Mouse (Mus musculus) MEL (cell line): ENCODE measurements around the gene Runx1. TPM values are rescaled to one million over a fixed set of nuclear protein-coding genes. Genes with fewer than 3 reads are reported as not detected.

Experiments used
- DNase-seq: peaks from one replicate; pipeline ENCODE4 v3.0.0; 2011; ENCODE audit warnings: low read depth, low spot score
- H3K27ac ChIP-seq: 2 replicates; pipeline ENCODE4 v1.5.1; 2012; ENCODE audit warnings: low read depth, mild to moderate bottlenecking, control low read depth, low read length, moderate library complexity; ENCODE audit not compliant: control insufficient read depth
- H3K27me3 ChIP-seq, 2 experiments: fragments of 150-350 bp in 1 of 2; sonication (generic) in 1 of 2; 2 replicates each; pipeline ENCODE4 v1.6.1; 2012; ENCODE audit warnings: low read length in 2 of 2, mild to moderate bottlenecking in 2 of 2, improper control_type of control experiment in 1 of 2, moderate library complexity in 1 of 2; ENCODE audit not compliant: insufficient read depth in 2 of 2, control insufficient read depth in 1 of 2
- H3K36me3 ChIP-seq, 2 experiments: 2 replicates each; pipeline ENCODE4 v1.6.1; 2012 to 2014; ENCODE audit warnings: low read length in 2 of 2, improper control_type of control experiment in 1 of 2, inconsistent platforms in 1 of 2, mild to moderate bottlenecking in 1 of 2; ENCODE audit not compliant: insufficient read depth in 2 of 2, control insufficient read depth in 1 of 2
- H3K4me1 ChIP-seq, 2 experiments: fragments of 150-350 bp in 1 of 2; sonication (generic) in 1 of 2; 2 replicates each; pipeline ENCODE4 v1.6.1; 2012; ENCODE audit warnings: low read length in 2 of 2, improper control_type of control experiment in 1 of 2, mild to moderate bottlenecking in 1 of 2; ENCODE audit not compliant: insufficient read depth in 2 of 2, control insufficient read depth in 1 of 2
- H3K4me3 ChIP-seq, 2 experiments: fragments of 150-350 bp in 1 of 2; sonication (generic) in 1 of 2; 2 replicates each; pipeline ENCODE4 v1.5.1; 2012; ENCODE audit warnings: low read depth in 2 of 2, low read length in 2 of 2, mild to moderate bottlenecking in 2 of 2, moderate library complexity in 2 of 2, control low read depth in 1 of 2, improper control_type of control experiment in 1 of 2; ENCODE audit not compliant: control insufficient read depth in 1 of 2, insufficient read depth in 1 of 2
- H3K79me2 ChIP-seq: 2 replicates; pipeline ENCODE4 v1.6.1; 2012; ENCODE audit warnings: mild to moderate bottlenecking, low read length, moderate library complexity; ENCODE audit not compliant: control insufficient read depth, poor library complexity, insufficient read depth
- H3K9ac ChIP-seq: 2 replicates; pipeline ENCODE4 v1.6.1; 2012; ENCODE audit warnings: low read depth, mild to moderate bottlenecking, control low read depth, low read length, moderate library complexity; ENCODE audit not compliant: control insufficient read depth, poor library complexity, severe bottlenecking
- H3K9me3 ChIP-seq: fragments of 150-350 bp; sonication (generic); replicated peaks from 2 replicates; pipeline ENCODE4 v1.6.1; 2012; ENCODE audit warnings: mild to moderate bottlenecking, low read length, improper control_type of control experiment, moderate library complexity; ENCODE audit not compliant: insufficient read depth
- BHLHE40 ChIP-seq: IDR thresholded peaks from 2 replicates; pipeline ENCODE4 v1.6.1; 2012; ENCODE audit warnings: low read depth, mild to moderate bottlenecking, inconsistent platforms, low read length, improper control_type of control experiment, borderline replicate concordance
- CHD2 ChIP-seq: IDR thresholded peaks from 2 replicates; pipeline ENCODE4 v1.6.1; 2011; ENCODE audit warnings: low read length, improper control_type of control experiment
- CTCF ChIP-seq, 3 experiments: IDR thresholded peaks in 2 of 3; conservative IDR thresholded peaks in 1 of 3; 2 replicates each; pipeline ENCODE4 v1.5.1; 2011 to 2012; ENCODE audit warnings: low read length in 3 of 3, low read depth in 2 of 3, mild to moderate bottlenecking in 2 of 3, improper control_type of control experiment in 1 of 3, inconsistent platforms in 1 of 3, mixed read lengths in 1 of 3, moderate library complexity in 1 of 3; ENCODE audit not compliant: control insufficient read depth in 1 of 3, insufficient read depth in 1 of 3, poor library complexity in 1 of 3, severe bottlenecking in 1 of 3
- E2F4 ChIP-seq: IDR thresholded peaks from 2 replicates; pipeline ENCODE4 v1.6.1; 2011; ENCODE audit warnings: low read depth, low read length, improper control_type of control experiment, borderline replicate concordance
- ETS1 ChIP-seq: IDR thresholded peaks from 2 replicates; pipeline ENCODE4 v1.6.1; 2012; ENCODE audit warnings: low read depth, mild to moderate bottlenecking, inconsistent platforms, low read length, improper control_type of control experiment, moderate library complexity
- GABPA ChIP-seq: IDR thresholded peaks from 2 replicates; pipeline ENCODE4 v1.6.1; 2012; ENCODE audit warnings: low read depth, mild to moderate bottlenecking, inconsistent platforms, low read length, improper control_type of control experiment, moderate library complexity
- JUND ChIP-seq: IDR thresholded peaks from 2 replicates; pipeline ENCODE4 v1.6.1; 2011; ENCODE audit warnings: low read depth, mild to moderate bottlenecking, improper control_type of control experiment, low read length
- MAFK ChIP-seq: IDR thresholded peaks from 2 replicates; pipeline ENCODE4 v1.6.1; 2011; ENCODE audit warnings: low read depth, mild to moderate bottlenecking, low read length, improper control_type of control experiment, borderline replicate concordance
- MAX ChIP-seq: IDR thresholded peaks from 2 replicates; pipeline ENCODE4 v1.6.1; 2011; ENCODE audit warnings: low read length, improper control_type of control experiment
- MEF2A ChIP-seq: IDR thresholded peaks from 2 replicates; pipeline ENCODE4 v1.6.1; 2014; ENCODE audit warnings: low read depth, mild to moderate bottlenecking, inconsistent platforms, low read length, improper control_type of control experiment; ENCODE audit not compliant: poor library complexity, insufficient replicate concordance, severe bottlenecking; ENCODE audit errors: extremely low read depth
- MXI1 ChIP-seq: IDR thresholded peaks from 2 replicates; pipeline ENCODE4 v1.6.1; 2011; ENCODE audit warnings: mild to moderate bottlenecking, low read depth, low read length, improper control_type of control experiment
- MYB ChIP-seq: IDR thresholded peaks from 2 replicates; pipeline ENCODE4 v1.6.1; 2011; ENCODE audit warnings: mild to moderate bottlenecking, low read depth, low read length, improper control_type of control experiment
- MYC ChIP-seq: IDR thresholded peaks from 2 replicates; pipeline ENCODE4 v1.6.1; 2011; ENCODE audit warnings: low read depth, mild to moderate bottlenecking, low read length, improper control_type of control experiment, moderate library complexity
- POLR2AphosphoS5 ChIP-seq: IDR thresholded peaks from 2 replicates; pipeline ENCODE4 v1.6.1; 2012; ENCODE audit warnings: low read depth, borderline replicate concordance, mild to moderate bottlenecking, inconsistent platforms, low read length, moderate library complexity, mixed read lengths
- RAD21 ChIP-seq: IDR thresholded peaks from 2 replicates; pipeline ENCODE4 v1.6.1; 2011; ENCODE audit warnings: mild to moderate bottlenecking, low read depth, low read length, improper control_type of control experiment
- RCOR1 ChIP-seq: IDR thresholded peaks from 2 replicates; pipeline ENCODE4 v1.6.1; 2012; ENCODE audit warnings: low read depth, mild to moderate bottlenecking, inconsistent platforms, low read length, improper control_type of control experiment
- SIN3A ChIP-seq: IDR thresholded peaks from 2 replicates; pipeline ENCODE4 v1.6.1; 2012; ENCODE audit warnings: low read length, improper control_type of control experiment, inconsistent platforms
- TAL1 ChIP-seq: IDR thresholded peaks from 2 replicates; pipeline ENCODE4 v1.6.1; 2012; ENCODE audit warnings: mild to moderate bottlenecking, inconsistent platforms, low read length, moderate library complexity, mixed read lengths
- TBP ChIP-seq: IDR thresholded peaks from 2 replicates; pipeline ENCODE4 v1.8.0; 2011; ENCODE audit warnings: low read depth, low read length, improper control_type of control experiment
- TCF12 ChIP-seq: IDR thresholded peaks from 2 replicates; pipeline ENCODE4 v1.6.1; 2014; ENCODE audit warnings: low read depth, mild to moderate bottlenecking, inconsistent platforms, low read length, improper control_type of control experiment, moderate library complexity
- UBTF ChIP-seq: IDR thresholded peaks from 2 replicates; pipeline ENCODE4 v1.6.1; 2012; ENCODE audit warnings: low read depth, mild to moderate bottlenecking, inconsistent platforms, low read length, improper control_type of control experiment, moderate library complexity, borderline replicate concordance; ENCODE audit not compliant: insufficient read depth
- ZC3H11A ChIP-seq: IDR thresholded peaks from 2 replicates; pipeline ENCODE4 v1.6.1; 2012; ENCODE audit warnings: low read depth, mild to moderate bottlenecking, inconsistent platforms, low read length, improper control_type of control experiment
- ZKSCAN1 ChIP-seq: IDR thresholded peaks from 2 replicates; pipeline ENCODE4 v1.6.1; 2012; ENCODE audit warnings: low read depth, mild to moderate bottlenecking, inconsistent platforms, low read length, improper control_type of control experiment, moderate library complexity
- ZNF384 ChIP-seq: IDR thresholded peaks from 2 replicates; pipeline ENCODE4 v1.6.1; 2012; ENCODE audit warnings: low read depth, mild to moderate bottlenecking, inconsistent platforms, low read length, improper control_type of control experiment
- polyA plus RNA-seq, 2 experiments: library from polyadenylated mRNA; stranded (reverse) in 1 of 2; unstranded in 1 of 2; fragments of >175 nt in 1 of 2; fragments of >200 nt in 1 of 2; gene quantifications; 2 replicates each; pipeline versions ENCODE4 v1.2.1 to v1.2.4; 2012; ENCODE audit warnings: low replicate concordance in 2 of 2, low read depth in 1 of 2; ENCODE audit not compliant: insufficient read length in 2 of 2, insufficient read depth in 1 of 2, missing spikeins in 1 of 2
- total RNA-seq: library from RNA; depleted of rRNA; stranded (reverse); fragments of 300-350 nt; gene quantifications from 2 replicates; pipeline ENCODE4 v1.2.3, GENCODE M21; 2012

The Runx1 gene
- total and polyA plus RNA-seq, 3 experiments = 14.3 to 23.5 TPM; not detected in 1

DNA sequence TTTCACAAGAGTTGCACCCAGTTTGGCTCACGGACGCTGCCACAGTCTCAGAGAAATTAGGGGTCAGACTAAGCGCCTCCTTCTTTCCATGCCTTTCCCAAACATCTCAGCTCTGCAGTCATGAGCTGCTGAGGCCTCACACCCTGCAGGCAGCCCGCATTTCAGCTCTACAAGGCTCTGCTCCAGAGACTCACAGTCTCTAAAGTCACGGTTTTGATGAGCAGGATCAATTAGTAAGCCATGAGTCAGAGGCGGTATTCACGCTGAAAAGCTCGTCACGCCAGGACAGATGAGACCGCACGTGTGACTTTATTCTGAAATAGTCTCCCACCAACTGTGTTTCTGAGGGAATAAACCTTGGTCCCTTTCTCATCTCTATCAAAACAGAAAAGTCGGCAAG is 86.0 kb downstream of the Runx1 start:
- Histone ChIP-seq H3K4me3 (no peak overlapping the region), H3K9me3 (no peaks in the 10 kb centered on the region), H3K27me3 (no peaks in the 10 kb centered on the region), H3K4me1 (0 out of 4 replicates have a peak, but pooled peaks cover 0 to 2% of the 10 kb centered on the region in 2 experiments), H3K27ac (no peak overlapping the region), H3K79me2 (peaks cover 9% of the 10 kb centered on the region), H3K9ac (no peak overlapping the region), H3K36me3 (peaks cover 0 to 4% of the 10 kb centered on the region in 2 experiments; a peak in 2 of 4 replicates)
- TF ChIP-seq SIN3A = no peak
- TF ChIP-seq ZKSCAN1 = no peak
- TF ChIP-seq CHD2 = no peak
- no peak for TF ChIP-seq ZC3H11A
- no peak for TF ChIP-seq MAFK
- TF ChIP-seq UBTF = no peak
- TF ChIP-seq POLR2AphosphoS5 = no peak
- no peak for TF ChIP-seq TCF12
- no peak for TF ChIP-seq RAD21
- no peak for TF ChIP-seq ETS1
- DNase-seq = no peak

DNA sequence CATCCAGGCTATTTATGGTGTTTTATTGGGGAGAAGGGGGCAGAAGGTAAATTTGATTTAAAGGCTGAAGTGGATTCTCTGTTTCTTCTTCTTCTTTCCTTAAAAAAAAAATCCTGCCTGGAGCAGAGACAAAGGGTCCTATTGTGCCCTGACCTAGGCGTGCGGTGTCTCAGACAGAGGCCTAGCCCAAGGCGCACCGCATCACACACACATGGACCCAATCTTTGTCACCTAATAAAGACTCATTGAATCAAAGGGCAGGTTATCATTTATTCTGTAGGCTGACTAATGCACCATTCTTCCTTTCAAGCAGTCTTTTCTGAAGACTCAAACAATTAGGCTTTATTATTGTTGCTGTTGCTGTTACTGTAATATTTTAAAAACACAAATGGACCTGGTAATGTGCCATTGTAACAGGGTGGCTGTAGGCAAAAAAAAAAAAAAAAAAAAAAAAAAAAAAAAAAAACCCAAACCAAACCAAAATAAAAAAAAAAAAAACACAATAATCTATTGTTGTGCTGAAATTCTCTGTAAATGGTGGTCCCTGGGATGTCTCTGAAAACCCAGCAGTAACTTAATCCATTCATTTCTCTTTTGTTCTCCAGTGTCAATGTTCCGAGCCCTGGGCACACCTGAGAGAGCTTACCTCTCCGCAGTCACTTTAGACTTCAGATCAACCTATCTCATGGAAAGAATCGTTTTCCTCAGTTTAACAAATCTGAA is 86.7 kb downstream of the Runx1 start:
- Histone ChIP-seq H3K79me2 (peaks cover 9% of the 10 kb centered on the region), H3K9me3 (no peaks in the 10 kb centered on the region), H3K27me3 (no peaks in the 10 kb centered on the region)
- no peak for TF ChIP-seq UBTF
- TF ChIP-seq ZNF384 = peak; percentile 74
- no peak for TF ChIP-seq MYC
- TF ChIP-seq, all 39 proteins: peak for 1
- H3K4me1 ChIP-seq = no peaks in the 10 kb centered on the region
- no peak for DNase-seq
- peaks cover 0 to 5% of the 10 kb centered on the region in 2 experiments; a peak in 2 of 4 replicates for H3K36me3 ChIP-seq
- H3K4me3 ChIP-seq = no peak overlapping the region
- no peak overlapping the region for H3K27ac ChIP-seq
- no peak overlapping the region for H3K9ac ChIP-seq

DNA sequence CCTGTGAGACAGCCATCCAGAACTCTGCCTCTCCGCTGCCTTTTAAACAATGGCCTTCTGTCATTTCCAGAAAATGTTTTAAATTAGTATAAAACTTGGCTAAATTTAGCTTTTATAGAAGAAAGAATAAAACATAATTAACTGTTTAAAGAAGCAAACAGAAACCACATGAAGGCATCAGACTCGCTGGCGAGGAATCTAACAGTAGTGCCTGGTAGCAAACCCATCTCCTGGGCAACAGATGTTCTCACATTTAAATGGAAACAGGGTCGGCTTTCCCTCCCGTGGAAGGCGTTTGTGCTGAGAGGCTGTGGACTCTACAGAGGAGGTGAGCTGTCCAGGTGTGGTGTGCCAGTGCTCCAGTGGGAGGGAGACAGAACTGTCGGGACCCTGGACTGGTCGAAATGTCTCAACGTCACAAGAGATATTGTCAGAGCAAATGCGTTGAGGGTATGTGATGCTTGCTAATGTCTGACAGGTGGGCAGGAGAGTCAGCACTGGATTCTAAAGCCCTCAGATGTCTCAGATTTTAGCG is 87.4 kb downstream of the Runx1 start:
- no peak overlapping the region for H3K27ac ChIP-seq
- DNase-seq = no peak
- H3K79me2 ChIP-seq = peaks cover 9% of the 10 kb centered on the region
- H3K9ac ChIP-seq = no peak overlapping the region
- H3K9me3 ChIP-seq = no peaks in the 10 kb centered on the region
- H3K36me3 ChIP-seq = peaks cover 0 to 5% of the 10 kb centered on the region in 2 experiments; a peak in 2 of 4 replicates
- no peak overlapping the region for H3K4me3 ChIP-seq
- no peaks in the 10 kb centered on the region for H3K27me3 ChIP-seq
- no peaks in the 10 kb centered on the region for H3K4me1 ChIP-seq
- no peak for TF ChIP-seq SIN3A
- no peak for TF ChIP-seq MEF2A
- TF ChIP-seq CTCF (IDR thresholded peaks at IDR 0.05 in 2 of 3, conservative IDR thresholded peaks at IDR 0.05 in 1 of 3; ENCODE audit: control insufficient read depth in 1 of 3, insufficient read depth in 1 of 3, low read depth in 2 of 3, low read length in 3 of 3, poor library complexity in 1 of 3, severe bottlenecking in 1 of 3) = no peak
- no peak for TF ChIP-seq ZKSCAN1
- no peak for TF ChIP-seq POLR2AphosphoS5
- TF ChIP-seq E2F4 = no peak
- no peak for TF ChIP-seq BHLHE40
- no peak for TF ChIP-seq TAL1
- TF ChIP-seq MYB = no peak
- TF ChIP-seq GABPA = no peak
- TF ChIP-seq JUND = no peak
- no peak for TF ChIP-seq MXI1
- TF ChIP-seq TBP = no peak
- TF ChIP-seq MAX = no peak
- no peak for TF ChIP-seq RCOR1
